Mouse (Mus musculus) midbrain, embryonic 13.5 days (tissue): ENCODE measurements around the gene Cdc6. TPM values are rescaled to one million over a fixed set of nuclear protein-coding genes. Genes with fewer than 3 reads are reported as not detected.
A peak's percentile ranks its signal among the peaks of the same experiment; 100 is the strongest.

Source experiments
- ATAC-seq: fragments of 200-750 bp; cut with Nextera tagmentation; 2 replicates; pipeline ENCODE4 v1.8.0; 2017; ENCODE audit warnings: mild to moderate bottlenecking, moderate TSS enrichment, moderate library complexity
- H3K27ac ChIP-seq: fragments of 300-500 bp; sonication (generic); 2 replicates; pipeline ENCODE4 v1.5.1; 2015; ENCODE audit warnings: inconsistent platforms, mild to moderate bottlenecking, moderate library complexity
- H3K27me3 ChIP-seq: fragments of 300-500 bp; sonication (generic); 2 replicates; pipeline ENCODE4 v1.6.1; 2015; ENCODE audit warnings: mild to moderate bottlenecking, inconsistent platforms
- H3K36me3 ChIP-seq: fragments of 300-500 bp; sonication (generic); 2 replicates; pipeline ENCODE4 v1.6.1; 2015; ENCODE audit warnings: mild to moderate bottlenecking, inconsistent platforms
- H3K4me1 ChIP-seq: fragments of 300-500 bp; sonication (generic); replicated peaks from 2 replicates; pipeline ENCODE4 v1.6.1; 2015; ENCODE audit warnings: inconsistent platforms
- H3K4me2 ChIP-seq: fragments of 300-500 bp; sonication (generic); replicated peaks from 2 replicates; pipeline ENCODE4 v1.6.1; 2015; ENCODE audit warnings: moderate library complexity, mild to moderate bottlenecking, inconsistent platforms
- H3K4me3 ChIP-seq: fragments of 300-500 bp; sonication (generic); replicated peaks from 2 replicates; pipeline ENCODE4 v1.5.1; 2015; ENCODE audit warnings: mild to moderate bottlenecking, inconsistent platforms
- H3K9ac ChIP-seq: fragments of 300-500 bp; sonication (generic); replicated peaks from 2 replicates; pipeline ENCODE4 v1.6.1; 2015; ENCODE audit warnings: mild to moderate bottlenecking, inconsistent platforms
- H3K9me3 ChIP-seq: fragments of 300-500 bp; sonication (generic); 2 replicates; pipeline ENCODE4 v1.6.1; 2016; ENCODE audit warnings: mild to moderate bottlenecking, inconsistent platforms
- WGBS: fragments of 180-500 bp; shearing (Covaris S2); methylation state at CpG from one replicate; pipeline ENCODE4 v1.1.7; 2015; 5-methylcytosine and 5-hydroxymethylcytosine counted together
- polyA plus RNA-seq: library from polyadenylated mRNA; unstranded; fragments of >200 nt; fragmentation: Nextera tagmentation; extraction: Ambion mirVana; gene quantifications from 2 replicates; pipeline ENCODE4 v1.2.1, GENCODE M21; 2015

Cdc6 gene
- 10.6 and 11.3 TPM in 2 replicates for polyA plus RNA-seq

- no peak within 1 kb of the TSS for H3K27ac ChIP-seq
- WGBS = under 1% methylated on average over 49 of the region's 49 CpGs
Measured at GRCm38 (mm10) chr11:98907437-98908173, at the start of gene Cdc6. Cdc6 (plus strand) TSS chr11:98907801.

GRCm38 (mm10) chr11:98858759-98859731, 48.6 kb upstream of the Cdc6 start:
- 38% methylated on average over 14 of the region's 14 CpGs for WGBS
- H3K9me3 ChIP-seq = no peaks in the 10 kb centered on the region
- peaks cover 6% of the 10 kb centered on the region for H3K4me1 ChIP-seq
- no peak overlapping the region for H3K27ac ChIP-seq
- no peak overlapping the region for H3K9ac ChIP-seq
- no peak overlapping the region for H3K4me2 ChIP-seq
- 0 out of 2 replicates have a peak, but pooled peaks have one; percentile 13 for ATAC-seq
- H3K27me3 ChIP-seq = no peaks in the 10 kb centered on the region
- H3K36me3 ChIP-seq = no peaks in the 10 kb centered on the region
- H3K4me3 ChIP-seq = no peak overlapping the region

More at GRCm38 (mm10) chr11:98907437-98908173, at the start of gene Cdc6:
- peak within 1 kb of the TSS; percentile 51 for H3K4me3 ChIP-seq
- no peaks in the 10 kb centered on the region for H3K27me3 ChIP-seq
- H3K4me1 ChIP-seq = peaks cover 27% of the 10 kb centered on the region
- H3K36me3 ChIP-seq = peaks cover 16% of the 10 kb centered on the region; the same call in 1 of the 2 replicates
- no peaks in the 10 kb centered on the region for H3K9me3 ChIP-seq
- peak within 1 kb of the TSS; percentile 57 for H3K9ac ChIP-seq
- ATAC-seq = peak; percentile 98
- H3K4me2 ChIP-seq = peak within 1 kb of the TSS; percentile 88

GRCm38 (mm10) chr11:98863028-98863750, 44.4 kb upstream of the Cdc6 start, which contains the start of gene Wipf2:
Wipf2 (plus strand) TSS chr11:98863638.
- Histone ChIP-seq H3K27ac (peak within 1 kb of the TSS; percentile 93), H3K4me2 (peak within 1 kb of the TSS; percentile 72), H3K27me3 (no peaks in the 10 kb centered on the region), H3K36me3 (peaks cover 11% of the 10 kb centered on the region), H3K9me3 (no peaks in the 10 kb centered on the region), H3K9ac (peak within 1 kb of the TSS; percentile 74), H3K4me1 (peaks cover 22% of the 10 kb centered on the region), H3K4me3 (peak within 1 kb of the TSS; percentile 58)
- WGBS = 6% methylated on average over 40 of the region's 41 CpGs
- ATAC-seq = peak; percentile 89

- Histone ChIP-seq H3K4me2 (peak overlapping the region; percentile 72), H3K4me1 (peaks cover 22% of the 10 kb centered on the region), H3K9me3 (no peaks in the 10 kb centered on the region), H3K27me3 (no peaks in the 10 kb centered on the region), H3K4me3 (peak overlapping the region; percentile 58), H3K36me3 (peaks cover 16% of the 10 kb centered on the region), H3K27ac (peak overlapping the region; percentile 93), H3K9ac (peak overlapping the region; percentile 74)
- WGBS = 1% methylated on average over 38 of the region's 39 CpGs
- ATAC-seq = peak; percentile 81
Measured at GRCm38 (mm10) chr11:98863751-98864429, 43.7 kb upstream of the Cdc6 start.

GRCm38 (mm10) chr11:98867293-98867692, 40.3 kb upstream of the Cdc6 start:
- Histone ChIP-seq H3K9ac (no peak overlapping the region), H3K27me3 (no peaks in the 10 kb centered on the region), H3K4me2 (no peak overlapping the region), H3K27ac (0 out of 2 replicates have a peak overlapping the region, but pooled peaks have one; percentile 44), H3K36me3 (peaks cover 23% of the 10 kb centered on the region), H3K4me1 (peaks cover 30% of the 10 kb centered on the region), H3K4me3 (no peak overlapping the region), H3K9me3 (no peaks in the 10 kb centered on the region)
- no peak for ATAC-seq
- 47% methylated on average over 12 of the region's 12 CpGs for WGBS

GRCm38 (mm10) chr11:98869906-98870305, 37.7 kb upstream of the Cdc6 start:
- Histone ChIP-seq H3K4me3 (no peak overlapping the region), H3K9ac (no peak overlapping the region), H3K27ac (no peak overlapping the region), H3K27me3 (no peaks in the 10 kb centered on the region), H3K36me3 (peaks cover 35% of the 10 kb centered on the region), H3K4me2 (no peak overlapping the region), H3K4me1 (peaks cover 18% of the 10 kb centered on the region), H3K9me3 (no peaks in the 10 kb centered on the region)
- WGBS = 96% methylated on average over 8 of the region's 8 CpGs
- no peak for ATAC-seq

DNA sequence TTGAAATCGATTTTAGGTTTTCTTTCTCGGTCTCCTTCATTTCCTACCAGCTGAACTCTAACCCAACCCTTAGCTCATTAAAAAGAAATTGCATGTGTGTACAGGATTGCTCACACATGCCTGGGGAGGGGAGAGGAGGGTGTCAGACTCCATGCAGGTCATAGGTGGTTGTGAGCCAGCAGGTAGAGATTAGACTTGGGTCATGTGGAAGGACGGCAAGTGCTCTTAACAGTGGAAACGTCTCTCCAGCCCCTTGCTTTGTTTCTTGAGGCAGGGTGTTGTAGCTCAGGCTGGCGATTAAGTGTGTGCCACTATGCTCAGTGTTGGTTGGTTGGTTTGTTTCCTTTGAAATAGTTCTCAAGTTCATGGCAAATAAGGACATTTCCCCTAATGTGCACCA, 36.8 kb upstream of the Cdc6 start:
- Histone ChIP-seq H3K27ac (no peak overlapping the region), H3K4me2 (no peak overlapping the region), H3K9ac (no peak overlapping the region), H3K36me3 (peaks cover 35% of the 10 kb centered on the region), H3K4me3 (no peak overlapping the region), H3K9me3 (no peaks in the 10 kb centered on the region), H3K27me3 (no peaks in the 10 kb centered on the region), H3K4me1 (peaks cover 18% of the 10 kb centered on the region)
- WGBS = 83% methylated on average over 5 of the region's 5 CpGs
- ATAC-seq = no peak

- Histone ChIP-seq H3K36me3 (peaks cover 35% of the 10 kb centered on the region), H3K9ac (no peak overlapping the region), H3K27ac (0 out of 2 replicates have a peak overlapping the region, but pooled peaks have one; percentile 14), H3K4me2 (no peak overlapping the region), H3K4me3 (no peak overlapping the region), H3K9me3 (no peaks in the 10 kb centered on the region), H3K4me1 (peaks cover 18% of the 10 kb centered on the region), H3K27me3 (no peaks in the 10 kb centered on the region)
- 58% methylated on average over 4 of the region's 4 CpGs for WGBS
- ATAC-seq = no peak
Measured at GRCm38 (mm10) chr11:98871416-98871815, 36.2 kb upstream of the Cdc6 start.

DNA sequence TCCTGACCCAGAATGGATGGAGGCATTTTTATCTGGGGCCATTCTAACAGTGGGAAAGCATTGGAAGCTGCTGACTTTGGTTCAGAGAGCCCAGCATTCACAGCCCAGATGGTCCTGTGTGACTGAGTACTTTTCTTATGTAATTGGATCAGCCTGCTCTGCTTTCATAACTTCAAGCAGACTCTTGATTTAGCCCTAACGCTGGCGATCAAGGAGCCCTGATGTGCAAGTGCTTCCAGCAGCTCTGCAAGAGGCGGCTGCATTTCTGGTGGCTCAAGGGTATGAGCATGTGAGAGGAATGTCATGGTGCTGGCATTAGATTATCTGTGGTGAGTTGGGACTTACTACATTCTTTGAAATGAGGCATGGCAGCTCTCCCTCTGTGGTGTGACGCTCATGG, 35.6 kb upstream of the Cdc6 start:
- Histone ChIP-seq H3K27ac (0 out of 2 replicates have a peak overlapping the region, but pooled peaks have one; percentile 16), H3K4me1 (peaks cover 18% of the 10 kb centered on the region), H3K36me3 (peaks cover 34% of the 10 kb centered on the region), H3K9me3 (no peaks in the 10 kb centered on the region), H3K4me2 (no peak overlapping the region), H3K9ac (no peak overlapping the region), H3K4me3 (no peak overlapping the region), H3K27me3 (no peaks in the 10 kb centered on the region)
- 65% methylated on average over 4 of the region's 4 CpGs for WGBS
- ATAC-seq = no peak

DNA sequence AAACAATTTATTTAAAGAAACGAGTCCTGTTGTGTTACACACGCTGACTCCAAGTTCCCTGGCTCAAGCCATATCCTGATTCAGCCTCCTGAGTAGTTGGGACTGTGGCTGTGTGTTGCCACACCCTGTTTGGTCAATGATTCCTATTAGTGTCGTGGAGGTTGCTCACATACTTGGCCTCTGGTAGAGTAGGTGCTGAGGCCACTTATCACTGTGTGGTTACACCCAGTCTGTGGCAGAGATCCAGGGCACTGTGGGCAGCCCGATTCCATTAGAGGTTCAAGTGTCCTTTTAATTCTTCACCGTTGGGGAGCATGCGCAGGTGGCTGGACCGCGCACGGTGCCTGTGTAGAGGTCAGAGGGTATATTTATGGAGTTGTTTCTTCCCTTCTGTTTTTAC, 33.7 kb upstream of the Cdc6 start:
- H3K9me3 ChIP-seq = no peaks in the 10 kb centered on the region
- H3K4me1 ChIP-seq = peaks cover 10% of the 10 kb centered on the region; the same call in 1 of the 2 replicates
- H3K36me3 ChIP-seq = peaks cover 19% of the 10 kb centered on the region
- H3K27me3 ChIP-seq = no peaks in the 10 kb centered on the region
- WGBS = 96% methylated on average over 9 of the region's 9 CpGs
- ATAC-seq = no peak
- H3K9ac ChIP-seq = no peak overlapping the region
- H3K27ac ChIP-seq = no peak overlapping the region
- no peak overlapping the region for H3K4me2 ChIP-seq
- no peak overlapping the region for H3K4me3 ChIP-seq

DNA sequence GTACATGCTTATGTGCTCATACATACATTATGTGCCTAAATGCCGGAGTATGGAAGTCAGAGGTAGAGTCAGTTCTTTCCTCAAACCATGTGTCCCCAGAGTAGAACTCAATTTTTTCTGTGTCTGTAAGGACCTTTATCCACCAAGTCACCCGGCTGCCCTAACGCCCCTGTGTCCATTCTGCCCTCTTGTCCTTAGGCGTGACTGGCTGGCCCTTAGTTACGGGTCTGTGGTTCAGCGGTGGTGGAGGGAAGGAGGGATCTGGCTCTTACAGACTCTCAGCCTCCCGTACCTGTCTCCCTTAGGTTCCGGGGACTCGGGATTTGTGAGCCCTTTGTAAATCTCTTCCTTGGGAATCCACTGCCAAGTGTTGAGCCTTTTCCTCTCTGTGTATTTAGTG, 30.6 kb upstream of the Cdc6 start:
- H3K9me3 ChIP-seq = no peaks in the 10 kb centered on the region
- no peak overlapping the region for H3K4me2 ChIP-seq
- 0 out of 2 replicates have a peak, but pooled peaks cover 4% of the 10 kb centered on the region for H3K4me1 ChIP-seq
- no peak for ATAC-seq
- H3K27ac ChIP-seq = no peak overlapping the region
- whole genome bisulfite sequencing = 73% methylated on average over 9 of the region's 9 CpGs
- no peaks in the 10 kb centered on the region for H3K27me3 ChIP-seq
- no peak overlapping the region for H3K4me3 ChIP-seq
- H3K36me3 ChIP-seq = peaks cover 18% of the 10 kb centered on the region
- H3K9ac ChIP-seq = no peak overlapping the region
